Mouse (Mus musculus) hindbrain, embryonic 15.5 days (tissue): ENCODE data around the gene Bckdha. TPM values are rescaled to one million over a fixed set of nuclear protein-coding genes. Genes with fewer than 3 reads are reported as not detected.
A peak's percentile ranks its signal among the peaks of the same experiment; 100 is the strongest.

ENCODE experiments used
- ATAC-seq: fragments of 200-750 bp; cut with Nextera tagmentation; 2 replicates; pipeline ENCODE4 v1.8.0; 2017; ENCODE audit warnings: low read depth, moderate number of reproducible peaks, moderate TSS enrichment; ENCODE audit not compliant: low FRiP score
- H3K27ac ChIP-seq: fragments of 300-500 bp; sonication (generic); replicated peaks from 2 replicates; pipeline ENCODE4 v1.5.1; 2015; ENCODE audit warnings: mild to moderate bottlenecking, inconsistent platforms
- H3K27me3 ChIP-seq: fragments of 300-500 bp; sonication (generic); 2 replicates; pipeline ENCODE4 v1.6.1; 2015; ENCODE audit warnings: control low read depth, inconsistent platforms
- H3K36me3 ChIP-seq: fragments of 300-500 bp; sonication (generic); 2 replicates; pipeline ENCODE4 v1.6.1; 2015; ENCODE audit warnings: control low read depth, inconsistent platforms
- H3K4me1 ChIP-seq: fragments of 300-500 bp; sonication (generic); replicated peaks from 2 replicates; pipeline ENCODE4 v1.6.1; 2015; ENCODE audit warnings: control low read depth, inconsistent platforms
- H3K4me2 ChIP-seq: fragments of 300-500 bp; sonication (generic); 2 replicates; pipeline ENCODE4 v1.6.1; 2015; ENCODE audit warnings: moderate library complexity, mild to moderate bottlenecking, inconsistent platforms
- H3K4me3 ChIP-seq: fragments of 300-500 bp; sonication (generic); 2 replicates; pipeline ENCODE4 v1.5.1; 2015; ENCODE audit warnings: mild to moderate bottlenecking, inconsistent platforms
- H3K9ac ChIP-seq: fragments of 300-500 bp; sonication (generic); 2 replicates; pipeline ENCODE4 v1.6.1; 2015; ENCODE audit warnings: inconsistent platforms
- H3K9me3 ChIP-seq: fragments of 300-500 bp; sonication (generic); 2 replicates; pipeline ENCODE4 v1.6.1; 2016; ENCODE audit warnings: control low read depth, inconsistent platforms
- WGBS: fragments of 180-500 bp; shearing (Covaris S2); methylation state at CpG from one replicate; pipeline ENCODE4 v1.1.7; 2015; 5-methylcytosine and 5-hydroxymethylcytosine counted together
- polyA plus RNA-seq: library from polyadenylated mRNA; unstranded; fragments of >200 nt; fragmentation: Nextera tagmentation; extraction: Ambion mirVana; gene quantifications from 2 replicates; pipeline ENCODE4 v1.2.1, GENCODE M21; 2015

The Bckdha gene
- polyA plus RNA-seq, 1 experiment from 2014 or later = 44.9 TPM

DNA sequence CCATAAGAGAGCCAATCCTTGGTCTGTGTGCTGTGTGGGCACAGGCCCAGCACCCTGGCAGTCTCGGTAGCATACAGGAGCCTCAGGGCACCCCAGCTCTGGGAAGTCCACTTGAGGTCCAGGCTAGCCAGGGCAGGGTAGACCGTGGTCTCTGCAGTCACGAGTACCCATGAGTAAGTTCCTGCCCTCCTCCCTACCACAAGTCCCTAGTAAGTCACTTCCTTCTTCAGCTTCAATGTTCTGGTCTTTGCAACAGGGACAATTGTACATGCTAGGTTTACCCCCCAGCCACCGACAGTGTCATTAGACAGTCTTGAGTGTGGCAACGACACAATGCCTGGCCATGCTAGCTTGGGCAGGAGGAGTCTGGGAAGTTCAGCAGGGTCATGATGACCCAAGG lies 26.1 kb downstream of the Bckdha start:
- H3K4me3 ChIP-seq = no peak overlapping the region
- no peak for ATAC-seq
- H3K27me3 ChIP-seq = peaks cover 12% of the 10 kb centered on the region
- no peak overlapping the region for H3K4me2 ChIP-seq
- 82% methylated on average over 5 of the region's 5 CpGs for WGBS
- H3K36me3 ChIP-seq = peaks cover 36% of the 10 kb centered on the region
- no peak overlapping the region for H3K27ac ChIP-seq
- H3K9me3 ChIP-seq = no peaks in the 10 kb centered on the region
- no peak overlapping the region for H3K9ac ChIP-seq
- H3K4me1 ChIP-seq = no peaks in the 10 kb centered on the region; the same call in 1 of the 2 replicates

DNA sequence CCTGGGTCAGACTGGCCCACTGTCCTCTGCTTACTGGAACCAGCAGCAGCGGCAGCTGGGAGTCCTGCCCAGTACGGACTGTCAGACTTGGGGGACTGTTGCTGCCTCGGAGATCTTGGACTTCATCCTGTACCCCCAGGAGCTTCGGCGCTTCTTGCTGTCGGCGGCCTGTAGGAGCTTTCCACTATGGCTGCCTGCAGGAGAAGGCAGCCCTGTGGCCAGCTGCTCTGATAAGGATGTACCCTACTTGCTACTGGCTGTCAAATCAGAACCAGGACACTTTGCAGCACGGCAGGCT lies 30.5 kb downstream of the Bckdha start:
- WGBS = 67% methylated on average over 8 of the region's 8 CpGs
- H3K9ac ChIP-seq = no peak overlapping the region
- peaks cover 12% of the 10 kb centered on the region for H3K27me3 ChIP-seq
- H3K4me2 ChIP-seq = no peak overlapping the region
- no peak overlapping the region for H3K27ac ChIP-seq
- no peak for ATAC-seq
- no peaks in the 10 kb centered on the region for H3K9me3 ChIP-seq
- no peak overlapping the region for H3K4me3 ChIP-seq
- no peaks in the 10 kb centered on the region; the same call in 1 of the 2 replicates for H3K4me1 ChIP-seq
- peaks cover 26% of the 10 kb centered on the region; the same call in 1 of the 2 replicates for H3K36me3 ChIP-seq

DNA sequence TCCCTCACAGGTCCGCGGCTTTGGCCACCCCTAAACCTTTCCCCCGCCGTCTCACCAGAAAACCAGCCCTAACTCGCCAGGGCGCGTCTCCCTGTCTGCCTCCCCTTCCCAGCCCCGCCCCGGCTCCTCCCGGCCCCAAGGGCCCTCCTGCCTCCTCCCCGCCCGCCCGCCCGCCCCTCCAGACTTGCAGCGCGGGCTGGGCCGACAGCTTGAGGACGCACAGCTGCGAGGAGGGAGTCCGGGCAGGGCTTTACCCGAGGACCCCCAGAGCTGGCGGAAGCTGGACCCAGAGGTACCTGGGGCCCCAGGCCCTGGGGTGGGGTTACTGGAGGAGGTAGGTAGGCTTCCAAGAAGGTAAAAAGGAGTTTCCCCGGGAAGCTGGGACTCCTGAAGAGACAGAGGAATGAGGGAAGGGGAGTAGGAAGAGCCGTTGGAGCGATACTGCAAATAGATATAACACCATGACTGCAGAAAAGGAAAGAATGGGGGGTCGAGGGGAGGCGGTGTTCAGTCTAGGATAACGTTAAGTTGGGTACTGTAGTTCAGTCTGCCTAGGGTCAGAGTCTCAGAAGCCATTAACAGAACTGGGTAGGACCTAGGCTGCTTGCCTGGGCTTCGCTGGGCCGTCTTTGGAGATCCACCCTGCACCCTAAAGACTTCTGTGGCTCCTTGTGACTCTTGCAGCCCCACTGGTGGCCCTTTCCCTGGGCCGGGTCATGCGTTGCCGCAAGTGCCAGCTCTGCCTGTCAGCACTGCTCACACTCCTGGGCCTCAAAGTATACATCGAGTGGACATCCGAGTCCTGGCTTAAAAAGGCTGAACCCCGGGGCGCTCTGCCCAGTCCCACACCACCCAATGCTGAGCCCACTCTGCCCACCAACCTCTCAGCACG lies 31.1 kb downstream of the Bckdha start:
- Histone ChIP-seq H3K36me3 (peaks cover 21% of the 10 kb centered on the region; the same call in 1 of the 2 replicates), H3K27ac (no peak overlapping the region), H3K4me2 (peak overlapping the region; percentile 47), H3K27me3 (peaks cover 12% of the 10 kb centered on the region), H3K9ac (0 out of 2 replicates have a peak overlapping the region, but pooled peaks have one; percentile 2), H3K4me3 (peak overlapping the region; percentile 11), H3K4me1 (no peaks in the 10 kb centered on the region; the same call in 1 of the 2 replicates), H3K9me3 (no peaks in the 10 kb centered on the region)
- 21% methylated on average over 38 of the region's 38 CpGs for WGBS
- 0 out of 2 replicates have a peak, but pooled peaks have one; percentile 36 for ATAC-seq

DNA sequence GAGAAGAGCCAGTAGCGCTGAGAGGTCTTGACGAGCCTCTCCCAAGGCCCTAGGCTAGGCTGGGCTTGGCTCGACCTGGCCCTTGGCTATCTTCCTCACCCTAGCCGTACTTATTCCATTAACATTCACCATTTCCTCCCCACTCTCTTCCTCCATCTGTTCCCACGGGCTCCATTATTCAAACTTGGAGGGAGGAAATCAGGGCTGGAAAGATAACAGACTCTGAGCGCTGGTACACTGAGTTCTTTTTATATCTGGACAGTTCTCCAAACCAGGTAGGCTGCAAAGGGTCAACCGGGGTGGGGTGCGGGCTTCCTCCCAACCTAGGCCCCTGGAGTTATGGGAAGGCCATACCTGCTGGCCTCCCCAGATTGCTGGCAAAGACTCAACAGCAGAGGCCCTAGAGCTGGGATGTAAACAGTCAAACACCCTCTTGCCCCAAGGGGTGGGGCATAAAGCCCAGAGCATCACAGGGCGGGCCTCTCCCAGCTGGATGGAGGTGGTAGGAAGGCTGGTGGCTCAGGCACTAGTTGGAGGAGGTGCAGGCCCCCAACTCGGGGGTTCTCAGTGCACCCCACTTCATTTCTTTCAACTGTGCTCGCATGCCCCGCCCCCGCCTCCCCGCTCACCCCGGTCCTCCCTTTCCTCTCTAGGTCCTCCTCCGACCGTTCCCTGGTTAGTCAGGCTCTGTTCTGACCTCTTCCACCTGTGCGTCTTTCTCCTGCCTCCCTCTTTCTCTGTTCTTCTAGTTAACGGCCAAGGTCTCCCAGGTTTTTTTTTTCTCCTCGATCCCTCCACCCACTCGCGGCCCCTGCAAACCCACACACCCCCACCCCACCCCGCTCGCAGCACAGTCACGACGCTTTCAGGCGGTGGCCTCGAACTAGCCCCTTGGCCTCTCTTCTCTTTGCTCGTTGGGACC lies 32.0 kb downstream of the Bckdha start, which contains the start of gene B3gnt8:
Gene B3gnt8 (plus strand): TSS at position 146 of the 922 bp plus-strand sequence.
- H3K4me1 ChIP-seq = no peaks in the 10 kb centered on the region; the same call in 1 of the 2 replicates
- H3K4me2 ChIP-seq = peak within 1 kb of the TSS; percentile 47
- 23% methylated on average over 29 of the region's 29 CpGs for WGBS
- peaks cover 12% of the 10 kb centered on the region for H3K27me3 ChIP-seq
- H3K27ac ChIP-seq = no peak within 1 kb of the TSS
- H3K9ac ChIP-seq = 0 out of 2 replicates have a peak within 1 kb of the TSS, but pooled peaks have one; percentile 2
- peaks cover 12% of the 10 kb centered on the region; the same call in 1 of the 2 replicates for H3K36me3 ChIP-seq
- ATAC-seq = no peak
- H3K9me3 ChIP-seq = no peaks in the 10 kb centered on the region
- H3K4me3 ChIP-seq = peak within 1 kb of the TSS; percentile 11; the same call in 1 of the 2 replicates

DNA sequence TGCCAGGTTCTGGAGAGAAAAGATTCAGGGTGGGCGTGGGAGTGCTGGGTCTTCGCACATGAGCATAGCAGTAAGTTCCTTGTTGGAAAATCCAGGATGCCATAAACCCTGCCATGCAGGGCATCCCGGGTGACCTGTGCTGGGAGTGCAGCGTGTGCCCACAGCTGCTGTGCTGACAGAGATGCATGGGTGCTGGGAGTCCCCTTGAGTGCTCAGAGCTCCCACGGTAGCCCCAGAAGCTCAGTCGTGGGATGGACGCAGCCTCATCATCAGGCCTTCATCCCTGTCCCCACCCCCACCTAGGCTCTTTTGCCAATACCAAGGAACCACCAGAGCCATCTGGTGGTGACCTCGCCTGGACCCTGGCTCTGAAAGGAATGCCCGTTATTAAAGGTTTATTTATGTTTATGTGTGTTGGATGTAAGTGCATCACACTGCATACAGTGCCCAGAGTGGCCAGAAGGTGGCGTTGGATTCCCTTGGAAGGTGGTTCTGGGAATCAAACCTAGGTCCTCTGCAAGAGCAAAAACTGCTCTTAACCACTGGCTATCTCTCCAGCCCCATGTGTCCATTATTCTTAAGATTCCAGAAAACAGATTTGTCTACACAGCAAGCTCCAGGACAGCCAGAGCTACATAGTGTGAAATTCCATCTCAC lies 33.1 kb downstream of the Bckdha start:
- H3K9ac ChIP-seq = no peak overlapping the region
- 76% methylated on average over 10 of the region's 10 CpGs for WGBS
- H3K27ac ChIP-seq = no peak overlapping the region
- H3K4me1 ChIP-seq = no peaks in the 10 kb centered on the region; the same call in 1 of the 2 replicates
- H3K4me3 ChIP-seq = no peak overlapping the region
- H3K27me3 ChIP-seq = peaks cover 12% of the 10 kb centered on the region
- H3K4me2 ChIP-seq = no peak overlapping the region
- peaks cover 5% of the 10 kb centered on the region; the same call in 1 of the 2 replicates for H3K36me3 ChIP-seq
- ATAC-seq = no peak
- H3K9me3 ChIP-seq = no peaks in the 10 kb centered on the region

DNA sequence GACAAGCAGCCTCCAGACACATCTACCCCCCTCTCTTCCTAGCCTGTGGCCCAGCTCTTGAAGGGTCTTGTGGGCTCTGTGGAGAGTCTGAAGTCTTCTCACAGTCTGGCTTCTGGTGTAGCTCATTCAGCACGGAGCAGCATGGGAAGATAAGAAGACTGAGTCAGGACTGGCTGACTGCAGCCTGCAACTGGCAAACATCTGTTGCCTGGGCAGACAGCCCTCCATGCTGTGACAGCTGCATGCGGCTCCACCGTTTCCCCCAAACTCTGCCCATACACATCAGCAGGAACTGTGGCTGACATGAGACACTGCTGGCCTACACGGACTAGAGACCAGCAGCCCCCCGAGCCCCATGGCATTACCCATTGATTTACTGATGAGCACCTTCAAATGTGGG lies 33.9 kb downstream of the Bckdha start:
- peaks cover 4% of the 10 kb centered on the region for H3K4me1 ChIP-seq
- H3K9me3 ChIP-seq = no peaks in the 10 kb centered on the region
- no peak overlapping the region for H3K4me3 ChIP-seq
- no peak for ATAC-seq
- WGBS = 77% methylated on average over 5 of the region's 5 CpGs
- no peak overlapping the region for H3K9ac ChIP-seq
- H3K4me2 ChIP-seq = no peak overlapping the region
- no peak overlapping the region for H3K27ac ChIP-seq
- H3K36me3 ChIP-seq = no peaks in the 10 kb centered on the region
- H3K27me3 ChIP-seq = peaks cover 12% of the 10 kb centered on the region

DNA sequence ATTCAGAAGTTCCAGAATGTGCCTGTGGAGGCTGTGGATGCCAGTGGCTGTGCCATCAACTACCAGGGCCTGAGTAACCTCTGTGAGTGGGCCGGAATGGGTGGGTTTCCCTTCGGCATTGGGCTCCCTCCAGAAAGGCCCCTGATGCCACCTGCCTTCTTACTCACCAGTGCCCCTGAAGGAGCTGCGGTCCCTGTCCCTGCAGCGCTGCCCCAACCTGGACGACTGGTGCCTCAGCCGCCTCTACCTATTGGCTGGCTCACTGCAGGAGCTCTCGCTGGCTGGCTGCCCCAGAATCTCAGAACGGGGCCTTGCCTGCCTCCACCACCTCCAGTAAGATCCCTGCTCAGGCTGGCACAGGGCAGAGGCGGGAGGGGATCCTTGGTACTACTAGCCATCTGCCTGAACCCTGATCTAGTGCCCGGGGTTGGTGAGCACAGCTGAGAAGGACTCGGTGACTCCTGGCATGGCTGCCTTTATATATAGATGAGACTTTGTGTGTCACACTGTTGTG lies 34.9 kb downstream of the Bckdha start:
- WGBS = 90% methylated on average over 11 of the region's 11 CpGs
- no peaks in the 10 kb centered on the region for H3K36me3 ChIP-seq

DNA sequence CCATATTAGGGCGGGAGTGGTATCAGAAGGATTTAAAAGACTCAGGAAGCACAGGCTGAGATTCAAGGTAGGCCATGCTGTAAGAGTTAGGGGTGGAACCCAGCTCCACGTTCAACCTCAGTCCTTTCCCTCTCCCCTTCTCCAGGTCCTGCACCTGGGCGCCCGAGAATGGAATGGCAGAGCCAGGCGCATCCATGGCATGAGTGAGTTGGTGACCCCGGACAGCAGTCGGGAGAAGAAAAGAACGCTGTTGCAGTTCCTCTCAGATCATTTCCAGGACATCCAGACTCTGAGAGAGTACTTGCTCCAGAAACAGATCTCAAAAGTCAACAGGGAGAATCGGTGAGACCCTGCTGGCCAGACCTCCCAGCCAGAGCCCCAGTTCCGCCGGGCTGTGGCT lies 38.0 kb downstream of the Bckdha start:
- Histone ChIP-seq H3K27me3 (no peaks in the 10 kb centered on the region), H3K4me1 (peaks cover 11% of the 10 kb centered on the region), H3K27ac (no peak overlapping the region), H3K4me2 (no peak overlapping the region), H3K36me3 (no peaks in the 10 kb centered on the region), H3K9me3 (no peaks in the 10 kb centered on the region), H3K9ac (no peak overlapping the region), H3K4me3 (no peak overlapping the region)
- 94% methylated on average over 11 of the region's 11 CpGs for WGBS
- ATAC-seq = no peak

More for the DNA sequence above, 34.9 kb downstream of the Bckdha start:
- Histone ChIP-seq H3K9me3 (no peaks in the 10 kb centered on the region), H3K4me3 (no peak overlapping the region), H3K27ac (no peak overlapping the region), H3K9ac (no peak overlapping the region), H3K4me1 (peaks cover 8% of the 10 kb centered on the region), H3K27me3 (peaks cover 10% of the 10 kb centered on the region), H3K4me2 (no peak overlapping the region)
- no peak for ATAC-seq

DNA sequence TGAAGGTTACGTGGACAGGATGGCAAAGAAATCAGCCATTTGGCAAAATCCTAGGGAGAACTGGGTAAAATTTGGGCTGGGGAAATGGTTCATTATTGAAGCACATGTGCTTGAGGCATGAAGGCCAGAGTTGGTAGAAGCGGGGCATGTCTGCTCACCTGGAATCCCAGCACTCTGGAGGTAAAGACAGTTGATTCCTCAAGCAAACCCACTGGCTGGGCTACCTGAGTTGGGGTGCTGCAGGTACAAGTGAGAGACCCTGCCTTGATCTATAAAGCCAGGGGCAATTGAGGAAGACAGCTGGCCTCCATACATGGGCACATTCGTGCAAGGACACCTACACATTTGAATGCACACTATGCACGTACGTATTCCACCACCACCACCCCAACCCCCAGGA lies 38.7 kb downstream of the Bckdha start:
- no peaks in the 10 kb centered on the region for H3K27me3 ChIP-seq
- H3K9ac ChIP-seq = no peak overlapping the region
- peak overlapping the region; percentile 73 for H3K4me2 ChIP-seq
- 96% methylated on average over 5 of the region's 5 CpGs for WGBS
- H3K27ac ChIP-seq = no peak overlapping the region
- no peaks in the 10 kb centered on the region for H3K36me3 ChIP-seq
- no peak for ATAC-seq
- no peaks in the 10 kb centered on the region for H3K9me3 ChIP-seq
- peaks cover 11% of the 10 kb centered on the region for H3K4me1 ChIP-seq
- peak overlapping the region; percentile 81 for H3K4me3 ChIP-seq

DNA sequence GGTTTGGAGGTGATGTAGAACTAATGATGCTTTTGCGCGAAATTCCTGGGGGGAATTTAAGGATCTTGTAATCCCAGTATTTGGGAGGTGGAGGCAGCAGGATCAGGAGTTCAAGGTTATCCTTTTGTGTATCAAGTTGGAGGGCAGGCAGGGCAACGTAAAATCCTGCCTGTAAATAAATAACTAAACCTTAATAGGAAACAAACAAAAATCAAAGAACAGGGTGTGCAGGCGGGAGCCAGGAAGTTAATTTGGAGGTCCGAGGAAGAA lies 39.1 kb downstream of the Bckdha start:
- Histone ChIP-seq H3K4me2 (peak overlapping the region; percentile 73), H3K36me3 (no peaks in the 10 kb centered on the region), H3K4me1 (peaks cover 11% of the 10 kb centered on the region), H3K9ac (peak overlapping the region; percentile 61), H3K4me3 (peak overlapping the region; percentile 81), H3K27ac (peak overlapping the region; percentile 79), H3K9me3 (no peaks in the 10 kb centered on the region), H3K27me3 (no peaks in the 10 kb centered on the region)
- ATAC-seq = no peak
- WGBS = 18% methylated on average over 5 of the region's 5 CpGs

DNA sequence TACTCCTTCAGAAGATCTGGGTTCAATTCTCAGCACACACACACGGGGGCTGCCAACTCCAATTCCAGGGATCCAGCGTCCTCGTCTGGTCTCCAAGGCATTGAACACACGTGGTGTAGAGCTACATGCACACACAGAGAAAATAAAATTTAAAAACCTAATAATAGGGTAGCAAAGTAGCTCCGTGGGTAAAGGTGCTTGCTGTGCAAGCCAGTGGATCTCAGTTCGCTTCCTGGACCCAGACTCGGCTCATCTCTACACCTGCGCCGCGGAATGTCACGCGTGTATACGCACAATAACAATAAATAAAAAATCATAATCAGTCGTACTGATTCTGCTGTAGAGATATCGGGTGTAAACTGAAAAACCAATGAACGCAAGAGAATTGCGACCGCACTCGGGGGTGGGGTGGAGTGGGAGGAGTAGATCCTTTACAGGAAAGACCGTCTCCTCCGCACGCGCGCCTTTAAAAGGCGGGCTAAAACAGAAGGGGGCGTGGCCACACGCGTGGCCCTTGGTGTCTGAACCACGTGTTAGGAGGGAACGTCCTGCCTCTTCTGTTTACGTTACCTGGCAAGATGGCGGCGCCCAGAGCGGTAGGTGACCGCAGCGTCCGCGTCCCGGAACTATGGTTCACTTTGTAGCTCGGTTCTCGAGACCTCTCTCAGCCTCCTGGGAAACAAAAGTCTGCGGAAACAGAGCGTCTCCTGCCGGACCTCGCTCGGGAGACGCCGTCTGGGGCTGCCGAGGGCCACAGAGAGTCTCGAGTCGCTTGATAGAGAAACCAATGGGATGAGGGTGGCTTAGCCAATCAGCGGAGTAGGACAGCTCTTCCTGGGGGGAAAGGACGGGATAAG lies 39.7 kb downstream of the Bckdha start, which contains the start of gene Dmac2:
Gene Dmac2 (plus strand): TSS at position 550 of the 857 bp plus-strand sequence.
- Histone ChIP-seq H3K9me3 (no peaks in the 10 kb centered on the region), H3K4me2 (peak within 1 kb of the TSS; percentile 73), H3K9ac (peak within 1 kb of the TSS; percentile 61), H3K27ac (peak within 1 kb of the TSS; percentile 79), H3K4me1 (peaks cover 11% of the 10 kb centered on the region), H3K4me3 (peak within 1 kb of the TSS; percentile 81), H3K36me3 (no peaks in the 10 kb centered on the region), H3K27me3 (no peaks in the 10 kb centered on the region)
- WGBS = under 1% methylated on average over 53 of the region's 53 CpGs
- ATAC-seq = peak; percentile 96
